Mouse (Mus musculus): Measurements from ENCODE around the gene Upf1. TPM values are rescaled to one million over a fixed set of nuclear protein-coding genes. Genes with fewer than 3 reads are reported as not detected.

Upf1 gene
- polyA plus RNA-seq, 1 experiment = 35.4 TPM

GRCm38 (mm10) chr8:70332070-70332877 is 20.8 kb downstream of the Upf1 start:
- Histone ChIP-seq H3K27ac (ENCODE audit: control insufficient read depth, insufficient read depth, low read depth, low read length) (no peak overlapping the region), H3K36me3 (ENCODE audit: control insufficient read depth, insufficient read depth, low read length) (peaks cover 5% of the 10 kb centered on the region), H3K4me1 (ENCODE audit: control insufficient read depth, insufficient read depth, low read length) (peaks cover 35% of the 10 kb centered on the region), H3K4me3 (ENCODE audit: control insufficient read depth, low read depth, low read length) (no peak overlapping the region; the same call in 1 of the 2 replicates), H3K27me3 (ENCODE audit: control insufficient read depth, insufficient read depth, low read length) (no peaks in the 10 kb centered on the region)
- TF ChIP-seq POLR2A (IDR thresholded peaks at IDR 0.05; ENCODE audit: control insufficient read depth, low read depth, low read length) (no peak), CTCF (IDR thresholded peaks at IDR 0.05; ENCODE audit: control insufficient read depth, insufficient read depth, insufficient replicate concordance, low read depth, low read length) (peak; percentile 60)

- peaks cover 5% of the 10 kb centered on the region for H3K36me3 ChIP-seq (ENCODE audit: control insufficient read depth, insufficient read depth, low read length)
- TF ChIP-seq CTCF (IDR thresholded peaks at IDR 0.05; ENCODE audit: control insufficient read depth, insufficient read depth, insufficient replicate concordance, low read depth, low read length) (no peak), POLR2A (IDR thresholded peaks at IDR 0.05; ENCODE audit: control insufficient read depth, low read depth, low read length) (no peak)
- H3K4me3 ChIP-seq (ENCODE audit: control insufficient read depth, low read depth, low read length) = no peak overlapping the region
- no peak overlapping the region for H3K27ac ChIP-seq (ENCODE audit: control insufficient read depth, insufficient read depth, low read depth, low read length)
- no peaks in the 10 kb centered on the region for H3K27me3 ChIP-seq (ENCODE audit: control insufficient read depth, insufficient read depth, low read length)
- H3K4me1 ChIP-seq (ENCODE audit: control insufficient read depth, insufficient read depth, low read length) = peaks cover 35% of the 10 kb centered on the region
These were observed 21.6 kb downstream of the Upf1 start for GRCm38 (mm10) chr8:70331526-70331925.

- H3K27ac ChIP-seq (ENCODE audit: control insufficient read depth, insufficient read depth, low read depth, low read length) = no peak overlapping the region
- H3K4me3 ChIP-seq (ENCODE audit: control insufficient read depth, low read depth, low read length) = peak overlapping the region; percentile 30
- peaks cover 5% of the 10 kb centered on the region for H3K36me3 ChIP-seq (ENCODE audit: control insufficient read depth, insufficient read depth, low read length)
- H3K27me3 ChIP-seq (ENCODE audit: control insufficient read depth, insufficient read depth, low read length) = no peaks in the 10 kb centered on the region
- TF ChIP-seq CTCF (IDR thresholded peaks at IDR 0.05; ENCODE audit: control insufficient read depth, insufficient read depth, insufficient replicate concordance, low read depth, low read length) = no peak; the same call in 1 of the 2 replicates
- no peak for TF ChIP-seq POLR2A (IDR thresholded peaks at IDR 0.05; ENCODE audit: control insufficient read depth, low read depth, low read length)
- H3K4me1 ChIP-seq (ENCODE audit: control insufficient read depth, insufficient read depth, low read length) = peaks cover 35% of the 10 kb centered on the region
These were observed 22.2 kb downstream of the Upf1 start for GRCm38 (mm10) chr8:70330741-70331364.

- Histone ChIP-seq H3K4me3 (ENCODE audit: control insufficient read depth, low read depth, low read length) (peak overlapping the region; percentile 26; the same call in 1 of the 2 replicates), H3K36me3 (ENCODE audit: control insufficient read depth, insufficient read depth, low read length) (peaks cover 2% of the 10 kb centered on the region), H3K27me3 (ENCODE audit: control insufficient read depth, insufficient read depth, low read length) (no peaks in the 10 kb centered on the region), H3K4me1 (ENCODE audit: control insufficient read depth, insufficient read depth, low read length) (peaks cover 35% of the 10 kb centered on the region), H3K27ac (ENCODE audit: control insufficient read depth, insufficient read depth, low read depth, low read length) (no peak overlapping the region)
- TF ChIP-seq CTCF (IDR thresholded peaks at IDR 0.05; ENCODE audit: control insufficient read depth, insufficient read depth, insufficient replicate concordance, low read depth, low read length) = no peak; the same call in 1 of the 2 replicates
- TF ChIP-seq POLR2A (IDR thresholded peaks at IDR 0.05; ENCODE audit: control insufficient read depth, low read depth, low read length) = no peak
These were observed 23.0 kb downstream of the Upf1 start for GRCm38 (mm10) chr8:70329835-70330740.

DNA sequence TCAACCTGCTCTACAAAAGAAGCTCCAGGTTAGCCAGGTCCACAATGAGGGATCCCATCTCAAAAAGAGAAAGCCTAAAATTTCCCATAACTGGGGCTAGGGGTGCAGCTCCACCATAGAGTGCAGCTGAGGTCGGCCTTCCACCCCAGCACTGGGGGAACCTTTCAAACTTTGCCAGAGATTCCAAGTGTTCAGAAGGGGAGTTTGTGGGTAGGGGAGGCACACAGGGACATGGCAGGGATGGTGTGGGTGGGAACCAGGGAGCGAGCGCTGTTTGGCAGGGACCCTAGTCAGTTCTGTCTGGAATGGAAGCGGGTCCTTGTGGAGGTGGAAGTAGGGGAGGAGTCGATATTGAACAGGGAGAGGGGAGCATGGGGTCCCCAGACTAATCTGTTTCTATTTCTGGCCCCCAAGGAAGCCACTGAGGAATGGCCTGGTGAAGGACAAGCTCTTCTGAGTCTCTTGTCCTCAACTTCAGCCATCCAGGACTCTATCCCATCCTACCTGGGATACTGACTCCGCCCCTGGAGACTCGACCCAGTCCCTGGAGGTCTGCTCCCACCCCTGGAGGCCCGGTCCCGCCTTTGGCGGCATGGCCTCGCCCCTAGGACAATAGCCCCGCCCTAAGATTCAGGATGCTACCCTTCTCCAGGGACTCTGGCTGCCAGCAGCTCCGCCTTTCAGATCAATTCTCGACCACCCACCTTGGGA is 23.8 kb downstream of the Upf1 start, which contains the start of gene Gdf1:
TSS of gene Gdf1 (plus strand) at position 694 of the 711 bp plus-strand sequence.
- Histone ChIP-seq H3K27me3 (ENCODE audit: control insufficient read depth, insufficient read depth, low read length) (no peaks in the 10 kb centered on the region), H3K27ac (ENCODE audit: control insufficient read depth, insufficient read depth, low read depth, low read length) (no peak within 1 kb of the TSS), H3K4me3 (ENCODE audit: control insufficient read depth, low read depth, low read length) (peak within 1 kb of the TSS; percentile 26; the same call in 1 of the 2 replicates), H3K36me3 (ENCODE audit: control insufficient read depth, insufficient read depth, low read length) (peaks cover 2% of the 10 kb centered on the region), H3K4me1 (ENCODE audit: control insufficient read depth, insufficient read depth, low read length) (peaks cover 35% of the 10 kb centered on the region)
- TF ChIP-seq POLR2A (IDR thresholded peaks at IDR 0.05; ENCODE audit: control insufficient read depth, low read depth, low read length) (no peak), CTCF (IDR thresholded peaks at IDR 0.05; ENCODE audit: control insufficient read depth, insufficient read depth, insufficient replicate concordance, low read depth, low read length) (no peak)

- TF ChIP-seq POLR2A (IDR thresholded peaks at IDR 0.05; ENCODE audit: control insufficient read depth, low read depth, low read length) = no peak
- TF ChIP-seq CTCF (IDR thresholded peaks at IDR 0.05; ENCODE audit: control insufficient read depth, insufficient read depth, insufficient replicate concordance, low read depth, low read length) = no peak
- Histone ChIP-seq H3K27me3 (ENCODE audit: control insufficient read depth, insufficient read depth, low read length) (no peaks in the 10 kb centered on the region), H3K27ac (ENCODE audit: control insufficient read depth, insufficient read depth, low read depth, low read length) (no peak overlapping the region), H3K4me3 (ENCODE audit: control insufficient read depth, low read depth, low read length) (no peak overlapping the region), H3K36me3 (ENCODE audit: control insufficient read depth, insufficient read depth, low read length) (no peaks in the 10 kb centered on the region), H3K4me1 (ENCODE audit: control insufficient read depth, insufficient read depth, low read length) (peaks cover 35% of the 10 kb centered on the region)
These were observed 25.6 kb downstream of the Upf1 start for GRCm38 (mm10) chr8:70327512-70327911.

All from testis, adult 2 months (tissue).